Mouse (Mus musculus) CH12.LX (cell line): ENCODE data around the gene Hrh3. TPM values are rescaled to one million over a fixed set of nuclear protein-coding genes. Genes with fewer than 3 reads are reported as not detected.

Experiments
- DNase-seq: peaks from one replicate; pipeline ENCODE4 v3.0.0-alpha.2; 2013; ENCODE audit errors: extremely low read depth
- H3K27ac ChIP-seq: 2 replicates; pipeline ENCODE4 v1.5.1; 2012; ENCODE audit warnings: low read depth, mild to moderate bottlenecking, control low read depth, moderate library complexity; ENCODE audit not compliant: insufficient read depth
- H3K27me3 ChIP-seq: replicated peaks from 2 replicates; pipeline ENCODE3; 2012; ENCODE audit warnings: inconsistent platforms
- H3K36me3 ChIP-seq, 2 experiments: replicated peaks in 1 of 2; 2 replicates each; pipeline versions ENCODE3 to v1.6.1; 2012; ENCODE audit warnings: inconsistent platforms in 1 of 2, low read length in 1 of 2, mild to moderate bottlenecking in 1 of 2, mixed read lengths in 1 of 2, moderate library complexity in 1 of 2; ENCODE audit not compliant: control insufficient read depth in 1 of 2, insufficient read depth in 1 of 2
- H3K4me1 ChIP-seq, 2 experiments: 2 replicates each; pipeline ENCODE4 v1.6.1; 2012; ENCODE audit warnings: inconsistent platforms in 1 of 2, moderate library complexity in 1 of 2; ENCODE audit not compliant: insufficient read depth in 2 of 2, control insufficient read depth in 1 of 2
- H3K4me2 ChIP-seq: 2 replicates; pipeline ENCODE4 v1.6.1; 2012; ENCODE audit warnings: low read depth, mild to moderate bottlenecking, control low read depth; ENCODE audit not compliant: poor library complexity, insufficient read depth, severe bottlenecking
- H3K4me3 ChIP-seq, 3 experiments: fragments of 150-350 bp in 1 of 3; sonication (generic) in 1 of 3; replicated peaks in 1 of 3; 2 replicates each; pipeline versions ENCODE3 to v1.5.1; 2011 to 2012; ENCODE audit warnings: low read depth in 2 of 3, low read length in 2 of 3, mild to moderate bottlenecking in 2 of 3, moderate library complexity in 2 of 3, control low read depth in 1 of 3, improper control_type of control experiment in 1 of 3, inconsistent platforms in 1 of 3, mixed read lengths in 1 of 3; ENCODE audit not compliant: poor library complexity in 1 of 3
- H3K79me2 ChIP-seq: replicated peaks from 2 replicates; pipeline ENCODE4 v1.6.1; 2012; ENCODE audit warnings: mild to moderate bottlenecking, moderate library complexity; ENCODE audit not compliant: control insufficient read depth, poor library complexity, insufficient read depth, severe bottlenecking; ENCODE audit errors: extremely low read depth
- H3K9ac ChIP-seq: 2 replicates; pipeline ENCODE4 v1.6.1; 2012; ENCODE audit warnings: low read depth, mild to moderate bottlenecking, control low read depth, moderate library complexity; ENCODE audit not compliant: insufficient read depth
- H3K9me3 ChIP-seq: replicated peaks from 2 replicates; pipeline ENCODE3; 2012; ENCODE audit warnings: low read length, inconsistent platforms, mixed read lengths
- BHLHE40 ChIP-seq: IDR thresholded peaks from 2 replicates; pipeline ENCODE4 v1.6.1; 2011; ENCODE audit warnings: mild to moderate bottlenecking, low read depth, low read length, improper control_type of control experiment
- CTCF ChIP-seq, 2 experiments: IDR thresholded peaks in 1 of 2; conservative IDR thresholded peaks in 1 of 2; 2 replicates each; pipeline ENCODE4 v1.5.1; 2011 to 2012; ENCODE audit warnings: low read depth in 2 of 2, low read length in 2 of 2, improper control_type of control experiment in 1 of 2, inconsistent platforms in 1 of 2, mild to moderate bottlenecking in 1 of 2, moderate library complexity in 1 of 2
- E2F4 ChIP-seq: IDR thresholded peaks from 2 replicates; pipeline ENCODE4 v1.6.1; 2011; ENCODE audit warnings: low read depth, low read length, improper control_type of control experiment; ENCODE audit not compliant: insufficient replicate concordance
- ELF1 ChIP-seq: IDR thresholded peaks from 2 replicates; pipeline ENCODE4 v1.6.1; 2014; ENCODE audit warnings: low read depth, mild to moderate bottlenecking, inconsistent platforms, low read length, improper control_type of control experiment
- EP300 ChIP-seq: IDR thresholded peaks from 2 replicates; pipeline ENCODE4 v1.6.1; 2011; ENCODE audit warnings: low read length, improper control_type of control experiment
- ETS1 ChIP-seq: conservative IDR thresholded peaks from 2 replicates; pipeline ENCODE4 v1.6.1; 2012; ENCODE audit warnings: low read depth, mild to moderate bottlenecking, inconsistent platforms, low read length, improper control_type of control experiment, moderate library complexity
- GABPA ChIP-seq: IDR thresholded peaks from 2 replicates; pipeline ENCODE4 v1.6.1; 2012; ENCODE audit warnings: low read depth, low read length, improper control_type of control experiment, inconsistent platforms; ENCODE audit not compliant: insufficient replicate concordance
- HCFC1 ChIP-seq: IDR thresholded peaks from 2 replicates; pipeline ENCODE4 v1.6.1; 2012; ENCODE audit warnings: low read depth, mild to moderate bottlenecking, inconsistent platforms, low read length, improper control_type of control experiment
- IRF4 ChIP-seq: IDR thresholded peaks from 2 replicates; pipeline ENCODE4 v1.6.1; 2014; ENCODE audit warnings: low read depth, mild to moderate bottlenecking, inconsistent platforms, low read length, improper control_type of control experiment
- JUN ChIP-seq: IDR thresholded peaks from 2 replicates; pipeline ENCODE4 v1.6.1; 2011; ENCODE audit warnings: low read depth, mild to moderate bottlenecking, low read length, improper control_type of control experiment, moderate library complexity; ENCODE audit not compliant: insufficient read depth
- MAFK ChIP-seq: IDR thresholded peaks from 2 replicates; pipeline ENCODE4 v1.6.1; 2011; ENCODE audit warnings: low read length, improper control_type of control experiment; ENCODE audit not compliant: insufficient replicate concordance
- MXI1 ChIP-seq: IDR thresholded peaks from 2 replicates; pipeline ENCODE4 v1.6.1; 2011; ENCODE audit warnings: mild to moderate bottlenecking, low read depth, low read length, improper control_type of control experiment
- NRF1 ChIP-seq: IDR thresholded peaks from 2 replicates; pipeline ENCODE4 v1.6.1; 2014; ENCODE audit warnings: low read depth, mild to moderate bottlenecking, inconsistent platforms, low read length, improper control_type of control experiment, moderate library complexity
- PAX5 ChIP-seq: IDR thresholded peaks from 2 replicates; pipeline ENCODE4 v1.6.1; 2012; ENCODE audit warnings: low read length, inconsistent platforms, mixed read lengths
- POLR2A ChIP-seq: IDR thresholded peaks from 2 replicates; pipeline ENCODE4 v1.6.1; 2011; ENCODE audit warnings: low read depth, mild to moderate bottlenecking, improper control_type of control experiment, low read length
- POLR2AphosphoS2 ChIP-seq: IDR thresholded peaks from 2 replicates; pipeline ENCODE4 v1.6.1; 2011; ENCODE audit warnings: low read depth, low read length, improper control_type of control experiment
- RAD21 ChIP-seq: IDR thresholded peaks from 2 replicates; pipeline ENCODE4 v1.6.1; 2011; ENCODE audit warnings: low read depth, mild to moderate bottlenecking, low read length, improper control_type of control experiment, moderate library complexity
- SMC3 ChIP-seq: IDR thresholded peaks from 2 replicates; pipeline ENCODE4 v1.6.1; 2011; ENCODE audit warnings: low read depth, low read length, improper control_type of control experiment
- TBP ChIP-seq: conservative IDR thresholded peaks from 2 replicates; pipeline ENCODE4 v1.6.1; 2011; ENCODE audit warnings: low read depth, low read length, improper control_type of control experiment
- UBTF ChIP-seq: IDR thresholded peaks from 2 replicates; pipeline ENCODE4 v1.6.1; 2012; ENCODE audit warnings: low read depth, mild to moderate bottlenecking, inconsistent platforms, low read length, improper control_type of control experiment, moderate library complexity
- USF2 ChIP-seq: conservative IDR thresholded peaks from 2 replicates; pipeline ENCODE4 v1.6.1; 2011; ENCODE audit warnings: low read depth, low read length, improper control_type of control experiment
- dilution Hi-C: fragments of 300-500 bp; cut with MboI; formaldehyde crosslinking; loops from 2 replicates; pipeline ENCODE4 v1.14.3; 2020; ENCODE audit warnings: low sequenced_read_pairs; ENCODE audit not compliant: extremely low pct_unique_long_range_greater_than_20kb, extremely low pct_ligation_motif_present
- in situ Hi-C: fragments of 300-500 bp; cut with MboI; formaldehyde crosslinking; loops from 3 replicates; pipeline ENCODE4 v1.14.3; 2019; ENCODE audit warnings: low sequenced_read_pairs, low pct_ligation_motif_present, low pct_unique_long_range_greater_than_20kb, mixed read lengths
- polyA plus RNA-seq: library from polyadenylated mRNA; unstranded; fragments of >175 nt; gene quantifications from 2 replicates; pipeline ENCODE4 v1.2.1, GENCODE M21; 2012; ENCODE audit warnings: low read depth; ENCODE audit not compliant: insufficient read length
- total RNA-seq, 2 experiments: library from RNA; depleted of rRNA; stranded (reverse); fragments of 300-350 nt in 1 of 2; fragments of >200 nt in 1 of 2; gene quantifications; 2 replicates each; pipeline ENCODE4 v1.2.3; 2012 to 2014

The Hrh3 gene
- total and polyA plus RNA-seq, 3 experiments = not detected

- Histone ChIP-seq H3K9ac (no peak overlapping the region), H3K4me3 (no peak overlapping the region), H3K36me3 (peaks cover 24 to 53% of the 10 kb centered on the region in 2 experiments), H3K27me3 (no peaks in the 10 kb centered on the region), H3K79me2 (no peaks in the 10 kb centered on the region), H3K27ac (no peak overlapping the region), H3K4me1 (peaks cover 10 to 35% of the 10 kb centered on the region in 2 experiments; a peak in 3 of 4 replicates), H3K4me2 (no peak overlapping the region), H3K9me3 (peaks cover 9% of the 10 kb centered on the region)
- dilution Hi-C loops (loop anchor here (25.0 kb wide), 1 partner anchor 140 kb away; no protein-coding TSS in a partner anchor), in situ Hi-C loops (no loop called here)
- TF ChIP-seq RAD21 = peak; percentile 61
- TF ChIP-seq EP300 = no peak
- TF ChIP-seq IRF4 = no peak
- no peak for TF ChIP-seq POLR2A
- TF ChIP-seq JUN = no peak
- TF ChIP-seq POLR2AphosphoS2 = no peak
- no peak for TF ChIP-seq ETS1
- TF ChIP-seq PAX5 = no peak
- TF ChIP-seq NRF1 = no peak
- no peak for TF ChIP-seq BHLHE40
- TF ChIP-seq SMC3 = peak; percentile 61
- no peak for TF ChIP-seq MAFK
- no peak for TF ChIP-seq TBP
- TF ChIP-seq MXI1 = no peak
- no peak for TF ChIP-seq USF2
- TF ChIP-seq E2F4 = no peak
- no peak for TF ChIP-seq HCFC1
- TF ChIP-seq ELF1 = 0 out of 2 replicates have a peak, but pooled peaks have one; percentile 14
- TF ChIP-seq UBTF = no peak
- TF ChIP-seq CTCF (conservative IDR thresholded peaks at IDR 0.05 in 1 of 2, IDR thresholded peaks at IDR 0.05 in 1 of 2; ENCODE audit: low read depth in 2 of 2, low read length in 2 of 2) = peak; percentile 58 to 80
- peak; percentile 54 for DNase-seq
Observed at GRCm38 (mm10) chr2:180051986-180052733, 52.1 kb downstream of the Hrh3 start.

- dilution Hi-C loops = loop anchor here (25.0 kb wide), 1 partner anchor 139 kb away; no protein-coding TSS in a partner anchor
- Histone ChIP-seq H3K27ac (no peak overlapping the region), H3K4me2 (no peak overlapping the region), H3K9me3 (peaks cover 9% of the 10 kb centered on the region), H3K79me2 (no peaks in the 10 kb centered on the region), H3K4me1 (peaks cover 10 to 35% of the 10 kb centered on the region in 2 experiments; a peak in 3 of 4 replicates), H3K4me3 (no peak overlapping the region), H3K9ac (no peak overlapping the region), H3K36me3 (peaks cover 15 to 50% of the 10 kb centered on the region in 2 experiments), H3K27me3 (no peaks in the 10 kb centered on the region)
- DNase-seq = peak; percentile 75
- in situ Hi-C loops = no loop called here
- TF ChIP-seq GABPA (no peak), RAD21 (peak; percentile 67), CTCF (conservative IDR thresholded peaks at IDR 0.05 in 1 of 2, IDR thresholded peaks at IDR 0.05 in 1 of 2; ENCODE audit: low read depth in 2 of 2, low read length in 2 of 2) (peak; percentile 22 to 92; a peak in 2 of 4 replicates), SMC3 (peak; percentile 91), ELF1 (peak; percentile 53; the same call in 1 of the 2 replicates)
Observed at GRCm38 (mm10) chr2:180050986-180051385, 53.3 kb downstream of the Hrh3 start.
